Mouse (Mus musculus) embryonic stem cell, embryonic (primary cell): ENCODE results near the gene Hoxd8.

Experiments used
- CTCF ChIA-PET, 4 experiments: fragments of 300-600 bp in 2 of 4; fragments of 350-600 bp in 2 of 4; sonication (Branson Sonifier 250); formaldehyde crosslinking; loops; one replicate each; lab custom pipeline; 2022; ENCODE audit warnings: inconsistent platforms in 2 of 4; lab: Charles Lee
- POLR2A ChIA-PET, 4 experiments: fragments of 300-600 bp in 2 of 4; fragments of 350-600 bp in 2 of 4; sonication (Branson Sonifier 250); formaldehyde crosslinking; loops; one replicate each; lab custom pipeline; 2022; ENCODE audit warnings: antibody characterized with exemption in 4 of 4, inconsistent platforms in 1 of 4; lab: Charles Lee

The Hoxd8 gene

DNA sequence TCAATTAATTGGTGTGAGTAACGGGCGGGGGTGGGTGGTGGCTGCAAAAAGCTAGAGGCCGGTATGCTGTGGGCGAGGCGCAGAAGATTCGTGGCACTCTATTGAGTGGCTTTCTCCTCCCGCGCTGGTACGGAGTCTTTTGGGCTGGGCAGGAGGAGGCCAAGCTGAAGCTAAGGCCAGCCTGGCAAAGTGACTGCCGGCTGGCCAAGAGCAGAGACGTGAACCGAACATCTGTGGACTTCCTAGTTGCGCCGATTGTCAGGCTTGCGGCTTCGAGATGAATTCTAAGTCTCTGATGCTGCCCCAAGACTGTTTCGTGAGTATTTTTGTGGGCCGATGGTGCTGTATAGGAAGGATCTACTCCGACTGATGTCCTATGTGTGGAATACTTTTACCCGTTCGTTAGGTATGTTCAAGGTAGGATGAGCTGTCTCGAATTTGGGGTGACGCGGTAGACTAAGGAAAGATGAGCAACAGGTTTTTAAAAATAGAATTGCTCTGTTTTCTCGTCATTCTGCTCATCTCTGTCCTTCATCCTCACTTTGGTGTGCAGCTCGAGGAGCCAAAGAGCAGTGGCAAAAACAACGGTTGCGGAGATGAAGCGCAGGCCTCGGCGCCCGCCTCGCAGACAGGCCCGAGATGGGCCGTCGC, 37.1 kb upstream of the Hoxd8 start:
- POLR2A ChIA-PET: interaction anchor here in 3 of 4 experiments (0.6 to 2.0 kb wide), 10 partner anchors 9 to 1480 kb away, joined by 3 to 6 read pairs (median 4); partner anchors contain the start of genes Evx2 (in 1 of the 3) and Hoxd11 (in 1 of the 3)
- CTCF ChIA-PET: interaction anchor here (0.6 to 1.7 kb wide), 6 partner anchors 9 to 702 kb away, joined by 3 to 10 read pairs (median 4); no protein-coding TSS in a partner anchor

DNA sequence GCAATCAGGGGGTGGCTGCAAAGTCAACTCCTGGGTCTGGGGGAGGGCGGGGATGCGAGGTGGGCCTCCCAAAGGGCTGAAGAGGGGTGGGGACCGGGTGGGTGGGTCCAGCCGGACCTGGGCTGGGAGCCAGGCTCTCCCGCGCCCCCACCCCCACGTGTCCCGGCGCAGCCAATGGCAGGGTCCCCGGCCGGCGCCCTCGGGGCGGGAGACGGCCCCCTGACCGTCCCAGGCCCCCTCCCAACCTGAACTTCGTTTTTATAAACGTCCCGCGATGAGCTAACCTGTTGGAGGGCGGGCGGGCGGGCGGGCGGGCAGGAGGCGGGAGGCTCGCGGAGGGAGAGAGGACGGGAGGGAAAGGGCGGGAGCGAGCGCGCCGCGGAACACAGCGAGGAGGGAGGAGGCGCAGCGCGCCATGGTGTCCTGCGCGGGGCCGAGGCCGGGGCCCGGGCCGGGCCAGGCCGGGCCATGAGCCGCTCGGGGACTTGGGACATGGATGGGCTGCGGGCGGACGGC, 36.5 kb upstream of the Hoxd8 start, which contains the start of gene Hoxd13:
TSS of gene Hoxd13 (plus strand) at position 469 of the 516 bp plus-strand sequence.
- ChIA-PET POLR2A (interaction anchor here (0.6 to 2.0 kb wide), 14 partner anchors 9 to 1479 kb away, joined by 3 to 6 read pairs (median 3); partner anchors contain the start of genes Evx2 (in 1 of the 4) and Hoxd11 (in 1 of the 4)), CTCF (interaction anchor here (0.6 to 1.7 kb wide), 4 partner anchors 10 to 281 kb away, joined by 3 to 10 read pairs (median 5); no protein-coding TSS in a partner anchor)

DNA sequence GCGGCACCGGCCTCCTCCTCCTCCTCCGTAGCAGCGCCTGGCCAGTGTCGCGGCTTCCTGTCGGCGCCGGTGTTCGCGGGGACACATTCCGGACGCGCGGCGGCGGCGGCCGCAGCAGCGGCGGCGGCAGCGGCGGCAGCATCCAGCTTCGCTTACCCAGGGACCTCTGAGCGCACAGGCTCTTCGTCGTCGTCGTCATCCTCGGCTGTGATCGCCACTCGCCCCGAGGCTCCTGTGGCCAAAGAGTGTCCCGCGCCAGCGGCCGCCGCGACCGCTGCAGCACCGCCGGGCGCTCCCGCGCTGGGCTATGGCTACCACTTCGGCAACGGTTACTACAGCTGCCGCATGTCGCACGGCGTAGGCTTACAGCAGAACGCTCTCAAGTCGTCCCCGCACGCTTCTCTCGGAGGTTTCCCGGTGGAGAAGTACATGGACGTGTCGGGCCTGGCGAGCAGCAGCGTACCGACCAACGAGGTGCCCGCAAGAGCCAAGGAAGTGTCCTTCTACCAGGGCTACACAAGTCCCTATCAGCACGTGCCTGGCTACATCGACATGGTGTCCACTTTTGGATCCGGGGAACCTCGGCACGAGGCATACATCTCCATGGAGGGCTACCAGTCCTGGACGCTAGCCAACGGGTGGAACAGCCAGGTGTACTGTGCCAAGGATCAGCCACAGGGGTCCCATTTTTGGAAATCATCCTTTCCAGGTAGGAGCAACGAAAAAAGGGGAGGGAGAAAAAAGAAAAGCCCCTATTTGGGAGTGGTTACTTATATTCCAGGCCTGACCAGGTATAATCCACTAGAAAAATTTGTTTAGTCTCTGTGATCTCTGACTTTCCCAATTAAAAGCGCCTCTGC, 35.8 kb upstream of the Hoxd8 start:
- CTCF ChIA-PET: no interaction called here
- POLR2A ChIA-PET: interaction anchor here in 3 of 4 experiments (0.6 to 2.0 kb wide), 6 partner anchors 10 to 1107 kb away, joined by 3 to 4 read pairs (median 3); partner anchors contain the start of genes Evx2 (in 1 of the 3) and Hoxd11 (in 1 of the 3)

GRCm38 (mm10) chr2:74669230-74669578, 35.2 kb upstream of the Hoxd8 start:
- CTCF ChIA-PET: no interaction called here
- POLR2A ChIA-PET: interaction anchor here in 1 of 4 experiments (1.1 kb wide), 1 partner anchor 20 kb away, joined by 3 read pairs; no protein-coding TSS in a partner anchor

DNA sequence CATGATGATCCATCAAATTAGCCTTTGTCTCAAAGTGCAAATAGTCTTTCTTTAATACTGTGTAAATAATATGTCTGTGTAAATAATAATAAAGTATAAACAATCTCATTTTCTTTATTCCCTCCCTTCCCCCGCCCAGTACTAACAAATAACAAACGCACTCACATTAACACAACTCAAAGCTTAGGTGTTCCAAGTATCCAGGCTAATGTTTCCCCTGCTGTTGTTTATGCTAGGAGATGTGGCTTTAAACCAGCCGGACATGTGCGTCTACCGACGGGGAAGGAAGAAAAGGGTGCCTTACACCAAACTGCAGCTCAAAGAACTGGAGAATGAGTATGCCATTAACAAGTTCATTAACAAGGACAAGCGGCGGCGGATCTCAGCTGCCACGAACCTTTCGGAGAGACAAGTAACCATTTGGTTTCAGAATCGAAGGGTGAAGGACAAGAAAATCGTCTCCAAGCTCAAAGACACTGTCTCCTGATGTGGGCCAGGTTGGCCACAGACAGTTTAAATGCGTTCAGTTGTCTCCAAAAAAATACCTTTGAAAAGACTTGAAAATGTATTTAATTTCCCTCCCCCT, 34.7 kb upstream of the Hoxd8 start:
- CTCF ChIA-PET: interaction anchor here in 1 of 4 experiments (1.3 kb wide), 1 partner anchor 12 kb away, joined by 3 read pairs; no protein-coding TSS in a partner anchor

GRCm38 (mm10) chr2:74670632-74671188, 33.7 kb upstream of the Hoxd8 start:
- CTCF ChIA-PET: interaction anchor here in 2 of 4 experiments (0.8 to 1.3 kb wide), 3 partner anchors 9 to 19 kb away, joined by 3 to 5 read pairs (median 3); no protein-coding TSS in a partner anchor
- POLR2A ChIA-PET: interaction anchor here in 3 of 4 experiments (0.5 to 1.2 kb wide), 4 partner anchors 10 to 1110 kb away, joined by 3 to 5 read pairs (median 3); no protein-coding TSS in a partner anchor

More for the DNA sequence above, 34.7 kb upstream of the Hoxd8 start:
- POLR2A ChIA-PET: interaction anchor here in 1 of 4 experiments (1.1 kb wide), 1 partner anchor 19 kb away, joined by 3 read pairs; no protein-coding TSS in a partner anchor

GRCm38 (mm10) chr2:74671847-74672246, 32.6 kb upstream of the Hoxd8 start:
- CTCF ChIA-PET: interaction anchor here (0.5 to 1.8 kb wide), 11 partner anchors 9 to 706 kb away, joined by 3 to 10 read pairs (median 4); partner anchors contain the start of gene Evx2 (in 1 of the 4)
- POLR2A ChIA-PET: interaction anchor here in 2 of 4 experiments (0.8 to 1.2 kb wide), 5 partner anchors 10 to 127 kb away, joined by 3 to 4 read pairs (median 3); partner anchors contain the start of gene Evx2 (in 1 of the 2)

- ChIA-PET POLR2A (interaction anchor here in 3 of 4 experiments (0.6 to 1.3 kb wide), 8 partner anchors 8 to 874 kb away, joined by 3 to 6 read pairs (median 4); no protein-coding TSS in a partner anchor), CTCF (interaction anchor here (0.5 to 1.9 kb wide), 42 partner anchors 9 to 1122 kb away, joined by 3 to 14 read pairs (median 4); partner anchors contain the start of genes Evx2 (in 2 of the 4) and Hoxd10 (in 2 of the 4))
Observed at GRCm38 (mm10) chr2:74672481-74673362, 31.7 kb upstream of the Hoxd8 start.

DNA sequence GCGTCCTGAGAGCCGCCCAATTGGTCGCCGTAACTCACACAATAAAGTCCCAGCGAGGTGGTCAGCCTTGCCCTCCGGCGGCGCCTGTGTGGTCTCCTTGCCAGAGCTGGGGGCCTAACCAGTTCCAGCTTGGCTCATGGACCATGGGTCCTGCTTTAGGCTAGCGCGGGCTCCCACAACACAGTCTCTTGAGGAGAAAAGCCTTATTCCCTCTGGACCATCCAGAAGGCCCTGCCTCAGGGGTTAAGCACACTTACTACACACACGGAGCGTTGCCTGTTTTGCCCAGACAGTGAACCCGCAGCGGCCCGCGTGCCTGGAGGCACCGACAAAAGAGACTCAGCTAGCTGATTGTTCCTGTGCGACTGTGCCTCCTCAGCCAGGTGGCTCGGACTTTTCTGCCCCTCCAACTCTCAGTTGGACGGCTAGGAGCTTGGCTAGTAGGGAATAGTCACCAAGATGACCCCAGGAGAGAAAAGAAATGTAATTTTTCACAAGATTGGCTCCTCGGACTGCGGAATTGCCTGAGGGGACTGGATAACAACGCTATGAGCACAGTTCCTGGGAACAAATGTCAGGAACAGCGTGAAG, 30.5 kb upstream of the Hoxd8 start:
- ChIA-PET POLR2A (interaction anchor here in 2 of 4 experiments (0.6 to 1.3 kb wide), 4 partner anchors 9 to 932 kb away, joined by 3 to 5 read pairs (median 4); no protein-coding TSS in a partner anchor), CTCF (interaction anchor here in 3 of 4 experiments (0.7 to 1.9 kb wide), 13 partner anchors 10 to 1123 kb away, joined by 3 to 7 read pairs (median 4); partner anchors contain the start of genes Evx2 (in 1 of the 3) and Hoxd10 (in 1 of the 3))

DNA sequence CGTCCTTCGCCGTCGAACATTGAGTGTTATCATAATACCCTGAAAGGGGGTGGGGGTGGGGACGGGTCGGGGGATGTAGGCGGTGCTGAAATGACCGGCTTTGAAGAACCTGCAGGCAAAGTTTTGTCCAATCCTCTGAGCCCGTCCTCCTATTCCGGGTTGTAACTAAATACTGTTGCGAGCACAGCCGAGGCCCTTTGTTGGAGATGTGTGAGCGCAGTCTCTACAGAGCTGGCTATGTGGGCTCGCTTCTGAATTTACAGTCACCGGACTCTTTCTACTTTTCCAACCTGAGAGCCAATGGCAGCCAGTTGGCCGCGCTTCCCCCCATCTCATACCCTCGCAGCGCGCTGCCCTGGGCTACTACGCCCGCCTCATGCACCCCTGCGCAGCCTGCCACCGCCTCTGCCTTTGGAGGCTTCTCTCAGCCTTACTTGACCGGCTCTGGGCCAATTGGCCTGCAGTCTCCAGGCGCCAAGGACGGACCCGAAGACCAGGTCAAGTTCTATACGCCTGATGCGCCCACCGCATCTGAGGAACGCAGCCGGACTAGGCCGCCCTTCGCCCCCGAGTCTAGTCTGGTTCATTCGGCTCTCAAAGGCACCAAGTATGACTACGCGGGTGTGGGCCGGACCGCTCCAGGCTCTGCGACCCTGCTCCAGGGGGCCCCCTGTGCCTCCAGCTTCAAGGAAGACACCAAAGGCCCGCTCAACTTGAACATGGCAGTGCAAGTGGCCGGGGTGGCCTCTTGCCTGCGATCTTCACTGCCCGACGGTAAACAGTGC, 29.3 kb upstream of the Hoxd8 start, which contains the start of gene Hoxd12:
TSS of gene Hoxd12 (plus strand) at position 133 of the 785 bp plus-strand sequence.
- CTCF ChIA-PET: interaction anchor here in 1 of 4 experiments (1.2 kb wide), 1 partner anchor 13 kb away, joined by 3 read pairs; no protein-coding TSS in a partner anchor
- POLR2A ChIA-PET: interaction anchor here in 1 of 4 experiments (0.5 kb wide), 1 partner anchor 16 kb away, joined by 3 read pairs; no protein-coding TSS in a partner anchor

GRCm38 (mm10) chr2:74675666-74676282, 28.6 kb upstream of the Hoxd8 start:
- POLR2A ChIA-PET: interaction anchor here in 2 of 4 experiments (0.5 to 0.7 kb wide), 4 partner anchors 15 to 344 kb away, joined by 3 to 4 read pairs (median 3); no protein-coding TSS in a partner anchor

DNA sequence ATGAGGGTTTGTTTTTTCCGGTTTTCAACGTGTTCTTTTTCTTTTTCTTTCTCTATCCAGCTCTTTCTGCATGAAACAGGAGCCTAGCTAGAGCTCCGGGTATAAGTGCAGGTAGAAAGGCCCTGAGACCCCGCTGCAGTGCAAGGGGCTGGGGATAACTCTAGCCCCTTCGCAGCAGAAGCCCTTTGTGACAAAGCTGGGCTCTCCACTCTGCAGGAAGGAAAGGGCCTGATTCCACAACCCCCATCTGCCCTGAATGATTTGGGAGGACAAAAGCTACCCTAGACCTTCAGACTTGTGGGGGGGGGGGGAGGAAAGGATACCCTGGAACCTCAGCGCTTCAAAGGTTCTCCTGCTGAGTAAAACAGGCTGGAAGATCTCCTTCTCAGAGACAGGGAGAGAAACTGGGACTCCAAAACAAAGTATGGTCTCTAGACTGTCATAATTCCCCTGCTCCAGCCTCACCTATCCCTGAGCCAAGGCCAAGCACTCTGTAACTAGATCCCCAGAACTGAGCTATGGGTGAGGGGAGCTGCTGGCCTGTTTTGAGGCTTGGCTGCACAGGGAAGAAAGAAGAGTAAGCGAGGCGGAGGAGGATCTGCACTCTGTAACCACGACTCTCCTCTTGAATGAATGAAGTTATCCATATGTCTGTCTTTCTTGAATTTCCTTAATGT, 27.9 kb upstream of the Hoxd8 start:
- ChIA-PET CTCF (interaction anchor here in 2 of 4 experiments (0.6 to 1.0 kb wide), 3 partner anchors 13 to 54 kb away, joined by 3 to 21 read pairs (median 5); no protein-coding TSS in a partner anchor), POLR2A (interaction anchor here in 2 of 4 experiments (0.6 to 1.4 kb wide), 5 partner anchors 10 to 343 kb away, joined by 3 to 4 read pairs (median 3); no protein-coding TSS in a partner anchor)

More at GRCm38 (mm10) chr2:74675666-74676282, 28.6 kb upstream of the Hoxd8 start:
- CTCF ChIA-PET: interaction anchor here in 2 of 4 experiments (1.0 to 1.2 kb wide), 2 partner anchors 13 to 14 kb away, joined by 3 read pairs; no protein-coding TSS in a partner anchor

- ChIA-PET CTCF (interaction anchor here in 1 of 4 experiments (0.6 to 0.7 kb wide), 2 partner anchors 16 to 54 kb away, joined by 5 to 21 read pairs; no protein-coding TSS in a partner anchor), POLR2A (interaction anchor here in 2 of 4 experiments (0.9 to 1.4 kb wide), 4 partner anchors 10 to 19 kb away, joined by 3 to 5 read pairs (median 4); no protein-coding TSS in a partner anchor)
Observed at GRCm38 (mm10) chr2:74677106-74677505, 27.3 kb upstream of the Hoxd8 start.
